Mouse (Mus musculus) leukemia stem cell, adult 10-12 weeks (primary cell): ENCODE results near the gene Siah1a. TPM values are rescaled to one million over a fixed set of nuclear protein-coding genes. Genes with fewer than 3 reads are reported as not detected.

Experiments
- polyA plus RNA-seq: library from polyadenylated mRNA; stranded (reverse); fragments of >175 nt; gene quantifications from 2 replicates; pipeline ENCODE4 v1.2.3, GENCODE M21; 2012; ENCODE audit warnings: low replicate concordance

The Siah1a gene
- polyA plus RNA-seq = 6.5 and 8.6 TPM in 2 replicates

GRCm38 (mm10) chr8:86745221-86745934 lies at the start of gene Siah1a, which contains the start of gene Gm10638:
TSS of gene Siah1a (minus strand) at chr8:86745934.
TSS of gene Gm10638 (plus strand) at chr8:86745699.

Other genes with a start within 250 kb of the Siah1a start
- gene Abcc12, start 165.2 kb downstream of the Siah1a start, polyA plus RNA-seq = not detected in 2 replicates
- gene Lonp2, start 121.9 kb downstream of the Siah1a start, polyA plus RNA-seq = 24.2 and 75.5 TPM in 2 replicates
- gene Gm10638, start 235 bp downstream of the Siah1a start, polyA plus RNA-seq = 0.55 and 4.4 TPM in 2 replicates
- 6.0 and 25.6 TPM in 2 replicates for gene N4bp1, start 139.3 kb upstream of the Siah1a start, polyA plus RNA-seq